ENCODE assay signal across 8 mouse cellular contexts in the genomic region with DNA sequence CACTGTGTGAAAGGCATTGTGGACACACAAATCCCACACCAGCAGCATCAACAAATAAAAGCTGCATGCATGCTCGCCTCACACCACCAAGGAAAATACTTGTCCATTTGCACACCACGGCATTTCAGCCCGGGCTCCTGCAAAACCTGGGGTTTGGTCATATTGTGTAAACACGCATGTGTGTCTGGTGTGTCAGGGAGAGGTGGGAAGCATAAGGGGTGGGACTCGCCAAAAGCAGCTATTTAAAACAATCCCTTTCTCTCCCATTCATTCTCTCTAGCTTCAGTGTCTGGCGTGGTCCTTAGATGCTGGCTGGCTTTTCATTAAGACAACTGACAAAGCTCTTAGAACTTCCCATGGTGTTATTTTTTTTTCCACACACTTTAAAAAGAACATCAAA. TPM values are rescaled to one million over a fixed set of nuclear protein-coding genes. Genes with fewer than 3 reads are reported as not detected.
DNase-seq lines count a peak whose midpoint lies in the region; ATAC-seq and TF ChIP-seq lines count a peak whose summit lies in the region.

No protein-coding gene starts in this region.

- no peak for DNase-seq in kidney, postnatal 36 days
- peak; percentile 32 for DNase-seq in brain, embryonic 18.5 days (ENCODE audit: low read depth, low spot score)
- peak; percentile 25 for DNase-seq in hindbrain, embryonic 10.5 days (ENCODE audit: low spot score)
- no peak for DNase-seq in liver, postnatal 0 days
- DNase-seq in urinary bladder, postnatal 25 days (ENCODE audit: low spot score): no peak
- DNase-seq in lung, adult 18-20 months: no peak
- no peak for DNase-seq in spleen, postnatal 14 days (ENCODE audit: low spot score in 2 of 2)

- H3K36me3 ChIP-seq in kidney, embryonic 15.5 days: no peaks in the 10 kb centered on the region
- H3K36me3 ChIP-seq in hindbrain, embryonic 10.5 days: no peaks in the 10 kb centered on the region
- no peaks in the 10 kb centered on the region; the same call in 1 of the 2 replicates for H3K36me3 ChIP-seq in liver, postnatal 0 days (replicated peaks; ENCODE audit: insufficient read depth, low read length)

- H3K9me3 ChIP-seq in kidney, embryonic 15.5 days (replicated peaks): no peaks in the 10 kb centered on the region
- H3K9me3 ChIP-seq in hindbrain, embryonic 10.5 days: no peaks in the 10 kb centered on the region
- H3K9me3 ChIP-seq in liver, postnatal 0 days (ENCODE audit: low read length): no peaks in the 10 kb centered on the region

- H3K4me2 ChIP-seq in kidney, embryonic 15.5 days: peak overlapping the region; percentile 95
- H3K4me2 ChIP-seq in liver, postnatal 0 days (ENCODE audit: low read depth, low read length): peak overlapping the region; percentile 80

- TF ChIP-seq EP300 in liver, postnatal 0 days (IDR thresholded peaks at IDR 0.05; ENCODE audit: low read depth): no peak; the same call in 1 of the 2 replicates

- peaks cover 12% of the 10 kb centered on the region for H3K4me1 ChIP-seq in kidney, embryonic 15.5 days
- peaks cover 30% of the 10 kb centered on the region for H3K4me1 ChIP-seq in hindbrain, embryonic 10.5 days (replicated peaks)
- H3K4me1 ChIP-seq in liver, postnatal 0 days (ENCODE audit: insufficient read depth): peaks cover 25% of the 10 kb centered on the region

- H3K27ac ChIP-seq in kidney, embryonic 15.5 days: no peak overlapping the region
- H3K27ac ChIP-seq in hindbrain, embryonic 10.5 days: peak overlapping the region; percentile 98
- H3K27ac ChIP-seq in liver, postnatal 0 days (ENCODE audit: low read depth): peak overlapping the region; percentile 46; the same call in 1 of the 2 replicates

- H3K4me3 ChIP-seq in kidney, embryonic 15.5 days (replicated peaks): peak overlapping the region; percentile 86
- H3K4me3 ChIP-seq in hindbrain, embryonic 10.5 days: peak overlapping the region; percentile 85
- peak overlapping the region; percentile 76 for H3K4me3 ChIP-seq in liver, postnatal 0 days (ENCODE audit: low read depth, low read length)

- TF ChIP-seq CTCF in liver, postnatal 0 days (IDR thresholded peaks at IDR 0.05; ENCODE audit: low read depth): no peak

- H3K9ac ChIP-seq in kidney, embryonic 15.5 days: no peak overlapping the region
- H3K9ac ChIP-seq in liver, postnatal 0 days (replicated peaks): peak overlapping the region; percentile 84

- ATAC-seq in kidney, embryonic 15.5 days (replicated peaks; ENCODE audit: low FRiP score): no peak
- no peak for ATAC-seq in liver, postnatal 0 days

- peaks cover 2% of the 10 kb centered on the region; the same call in 1 of the 2 replicates for H3K27me3 ChIP-seq in kidney, embryonic 15.5 days
- no peaks in the 10 kb centered on the region for H3K27me3 ChIP-seq in hindbrain, embryonic 10.5 days (ENCODE audit: insufficient read depth, poor library complexity, severe bottlenecking)
- 0 out of 2 replicates have a peak, but pooled peaks cover 4% of the 10 kb centered on the region for H3K27me3 ChIP-seq in liver, postnatal 0 days (ENCODE audit: insufficient read depth, low read length)

- WGBS in kidney, embryonic 15.5 days: 33% methylated on average over 6 of the region's 6 CpGs
- 10% methylated on average over 6 of the region's 6 CpGs for WGBS in hindbrain, embryonic 10.5 days
- WGBS in liver, postnatal 0 days (ENCODE audit: insufficient replicate concordance): 26% methylated on average over 6 of the region's 6 CpGs

RNA-seq across cellular contexts. Expression of a gene that starts 1.4 kb away (rescaled TPM):
- polyA plus RNA-seq in kidney, embryonic 15.5 days (2015; fragmentation: Nextera tagmentation; extraction: Ambion mirVana): 21.1 and 22.7 TPM in 2 replicates
- 32.9 and 40.4 TPM in 2 replicates for polyA plus RNA-seq in hindbrain, embryonic 10.5 days (2016; fragmentation: Nextera tagmentation; extraction: Ambion mirVana)
- polyA plus RNA-seq in liver, postnatal 0 days (2015; fragmentation: Nextera tagmentation; extraction: Ambion mirVana): 34.0 and 34.6 TPM in 2 replicates

Comparison
In these comparisons a context has a peak if more than half of its experiments do, and no peak if none do; other contexts are left out.
1. DNase-seq: peak in brain, embryonic 18.5 days (single experiment) and hindbrain, embryonic 10.5 days (single experiment); none in kidney, postnatal 36 days (0 of 2), liver, postnatal 0 days (single experiment), urinary bladder, postnatal 25 days (single experiment), lung, adult 18-20 months (0 of 2) and spleen, postnatal 14 days (0 of 2).
2. Peak in every context shown above with its lines, with median percentiles within 50 percentile points of each other: H3K4me3 ChIP-seq.